25 mouse cellular contexts compared by ENCODE assay signal in the genomic region with DNA sequence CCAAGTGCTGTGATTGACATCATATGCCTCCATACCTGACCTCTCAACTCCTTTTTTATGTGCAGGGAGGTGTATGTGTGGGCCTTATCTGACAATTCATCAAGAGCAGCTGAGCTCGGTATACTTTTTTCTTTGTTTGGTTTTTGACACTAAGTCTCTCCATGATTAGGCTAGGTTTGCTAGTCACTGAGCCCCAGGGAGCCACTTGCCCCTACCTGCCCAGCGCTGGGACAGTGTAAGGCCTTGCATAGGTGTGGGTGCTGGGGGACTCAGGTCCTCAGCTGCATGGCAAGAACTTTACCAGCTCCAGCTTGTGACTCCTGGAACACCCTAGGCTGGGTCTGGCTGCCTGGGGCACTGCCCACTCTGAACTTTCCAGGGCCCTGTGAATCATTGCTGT. TPM values are rescaled to one million over a fixed set of nuclear protein-coding genes. Genes with fewer than 3 reads are reported as not detected.
"Had no signal": no experiment of that assay in that cellular context is flagged by ENCODE, and none has a peak within 500 bp of the region (broad histone marks: within the 10 kb centered on the region; RNA-seq: fewer than 3 reads in every experiment).

No protein-coding gene starts in this region.

- H3K9me3 ChIP-seq: heart, embryonic 10.5 days; heart, embryonic 12.5 days; hindbrain, embryonic 10.5 days; hindbrain, embryonic 12.5 days; hindbrain, embryonic 15.5 days; kidney, embryonic 15.5 days; limb, embryonic 13.5 days; limb, embryonic 15.5 days; liver, embryonic 12.5 days had no signal

- DNase-seq: gastrocnemius, adult 2 months; gastrocnemius, postnatal 10 days; gastrocnemius, postnatal 25 days; heart, postnatal 10 days; heart, postnatal 4 days; kidney, adult 11 months; kidney, adult 2 months; kidney, adult 9 months; kidney, postnatal 14 days; kidney, postnatal 36 days; left cerebral cortex, postnatal 4 days had no signal

- H3K27ac ChIP-seq: gastrocnemius, adult 2 months; heart, adult 2 months; heart, embryonic 10.5 days; hindbrain, embryonic 10.5 days; hindbrain, embryonic 12.5 days; hindbrain, embryonic 15.5 days; hindbrain, postnatal 0 days; kidney, embryonic 15.5 days; kidney, postnatal 0 days; limb, embryonic 13.5 days; limb, embryonic 15.5 days; liver, embryonic 12.5 days; liver, embryonic 14.5 days had no signal

- H3K4me3 ChIP-seq: gastrocnemius, adult 2 months; heart, adult 2 months; heart, embryonic 10.5 days; heart, embryonic 12.5 days; hindbrain, embryonic 10.5 days; hindbrain, embryonic 12.5 days; hindbrain, embryonic 15.5 days; kidney, embryonic 15.5 days; limb, embryonic 13.5 days; limb, embryonic 15.5 days; liver, embryonic 12.5 days had no signal

- H3K9ac ChIP-seq: heart, embryonic 12.5 days; hindbrain, embryonic 12.5 days; hindbrain, embryonic 15.5 days; kidney, embryonic 15.5 days; limb, embryonic 13.5 days; limb, embryonic 15.5 days; liver, embryonic 12.5 days; liver, embryonic 14.5 days had no signal

- ATAC-seq: hindbrain, postnatal 0 days; intestine, embryonic 16.5 days; liver, embryonic 12.5 days had no signal

- H3K4me2 ChIP-seq: heart, embryonic 12.5 days; hindbrain, embryonic 12.5 days; hindbrain, embryonic 15.5 days; kidney, embryonic 15.5 days; limb, embryonic 13.5 days; limb, embryonic 15.5 days; liver, embryonic 12.5 days had no signal

- H3K27me3 ChIP-seq: heart, embryonic 12.5 days; hindbrain, embryonic 12.5 days; hindbrain, embryonic 15.5 days; kidney, embryonic 15.5 days; limb, embryonic 13.5 days; limb, embryonic 15.5 days; liver, embryonic 12.5 days had no signal

RNA-seq across cellular contexts. Expression of gene Muc1, which starts 22.2 kb away (rescaled TPM):
- polyA plus RNA-seq: heart, embryonic 12.5 days; liver, embryonic 12.5 days had no signal
